Mouse (Mus musculus) hindbrain, embryonic 11.5 days (tissue): ENCODE measurements at regions not wholly inside any gene's neighbourhood (a gene's known extent, or its start where the extent isn't known, plus 50 kb on each side); places are given as distances from the start of the nearest gene placed in this dataset.

Experiments used
- ATAC-seq: fragments of 200-750 bp; cut with Nextera tagmentation; 2 replicates; pipeline ENCODE4 v1.8.0; 2017; ENCODE audit warnings: mild to moderate bottlenecking, moderate TSS enrichment, moderate library complexity; ENCODE audit not compliant: low FRiP score
- DNase-seq: peaks from one replicate; pipeline ENCODE4 v3.0.0-alpha.2; 2015; ENCODE audit warnings: low spot score
- H3K27ac ChIP-seq: fragments of 300-500 bp; sonication (generic); 2 replicates; pipeline ENCODE4 v1.5.1; 2014; ENCODE audit warnings: mild to moderate bottlenecking, low read depth, low read length
- H3K27me3 ChIP-seq: fragments of 300-500 bp; sonication (generic); 2 replicates; pipeline ENCODE4 v1.6.1; 2014; ENCODE audit warnings: mild to moderate bottlenecking, low read length, moderate library complexity, mixed read lengths; ENCODE audit not compliant: control insufficient read depth, insufficient read depth
- H3K36me3 ChIP-seq: fragments of 300-500 bp; sonication (generic); 2 replicates; pipeline ENCODE4 v1.6.1; 2014; ENCODE audit warnings: mild to moderate bottlenecking, low read length, moderate library complexity, mixed read lengths; ENCODE audit not compliant: control insufficient read depth, insufficient read depth
- H3K4me1 ChIP-seq: fragments of 300-500 bp; sonication (generic); replicated peaks from 2 replicates; pipeline ENCODE4 v1.6.1; 2014; ENCODE audit warnings: low read length, mixed read lengths; ENCODE audit not compliant: control insufficient read depth, insufficient read depth
- H3K4me2 ChIP-seq: fragments of 300-500 bp; sonication (generic); replicated peaks from 2 replicates; pipeline ENCODE4 v1.6.1; 2014; ENCODE audit warnings: mild to moderate bottlenecking, low read depth, low read length
- H3K4me3 ChIP-seq: fragments of 300-500 bp; sonication (generic); 2 replicates; pipeline ENCODE4 v1.5.1; 2014; ENCODE audit warnings: low read depth, low read length
- H3K9ac ChIP-seq: fragments of 300-500 bp; sonication (generic); 2 replicates; pipeline ENCODE4 v1.6.1; 2014; ENCODE audit warnings: low read depth, low read length
- H3K9me3 ChIP-seq: fragments of 300-500 bp; sonication (generic); 2 replicates; pipeline ENCODE4 v1.6.1; 2016; ENCODE audit warnings: low read length; ENCODE audit not compliant: control insufficient read depth
- WGBS: fragments of 180-500 bp; shearing (Covaris S2); extraction: QIAGEN DNeasy Blood & Tissue Kit; methylation state at CpG from one replicate; pipeline ENCODE4 v1.1.7; 2014; 5-methylcytosine and 5-hydroxymethylcytosine counted together

DNA sequence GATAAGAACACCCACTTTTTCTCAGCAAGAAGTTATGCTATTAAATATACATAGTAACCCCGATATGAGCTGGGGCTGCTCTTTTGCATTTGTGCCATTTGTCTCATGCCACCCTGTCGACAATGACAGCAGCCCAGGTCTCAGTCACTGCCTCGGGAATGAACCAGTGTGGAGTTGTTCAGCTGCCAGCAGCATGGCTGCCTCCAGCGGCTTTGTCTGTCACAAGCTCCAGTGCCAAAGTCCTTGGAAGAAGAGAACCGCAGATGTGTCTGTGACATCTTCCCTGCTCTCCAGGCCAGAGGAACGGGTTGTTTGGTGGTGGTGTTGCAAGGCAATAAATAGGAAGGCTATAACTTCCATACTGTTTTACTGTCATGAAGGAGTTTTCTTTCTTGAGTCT lies 130.7 kb downstream of the Cep170 start:
- ATAC-seq = no peak
- H3K36me3 ChIP-seq = no peaks in the 10 kb centered on the region
- no peaks in the 10 kb centered on the region for H3K27me3 ChIP-seq

DNA sequence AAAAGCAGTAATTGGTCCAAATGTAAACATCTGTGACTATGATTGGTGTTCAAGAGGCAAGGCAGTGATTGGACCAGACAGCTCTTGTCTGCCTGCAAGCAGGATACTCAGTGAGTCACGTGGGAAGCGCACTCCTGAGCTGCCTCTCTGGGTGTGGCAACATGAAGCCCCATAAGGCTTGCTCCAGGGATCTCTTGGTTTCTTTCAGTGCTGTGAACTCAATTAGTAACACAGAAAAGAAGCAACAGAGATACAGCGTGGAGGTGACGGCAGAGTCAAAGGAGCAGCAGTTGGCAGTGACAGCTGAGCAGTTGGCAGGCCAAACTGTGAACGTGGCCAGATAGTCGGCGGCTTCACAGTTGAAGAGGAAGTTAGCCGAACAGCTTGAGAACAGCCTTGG lies 131.9 kb downstream of the Cep170 start:
- 81% methylated on average over 8 of the region's 8 CpGs for WGBS
- DNase-seq = no peak

More for the DNA sequence above, 130.7 kb downstream of the Cep170 start:
- Histone ChIP-seq H3K9ac (no peak overlapping the region), H3K27ac (no peak overlapping the region), H3K4me1 (no peaks in the 10 kb centered on the region), H3K9me3 (no peaks in the 10 kb centered on the region), H3K4me2 (no peak overlapping the region), H3K4me3 (no peak overlapping the region)
- 81% methylated on average over 6 of the region's 6 CpGs for WGBS
- DNase-seq = no peak

DNA sequence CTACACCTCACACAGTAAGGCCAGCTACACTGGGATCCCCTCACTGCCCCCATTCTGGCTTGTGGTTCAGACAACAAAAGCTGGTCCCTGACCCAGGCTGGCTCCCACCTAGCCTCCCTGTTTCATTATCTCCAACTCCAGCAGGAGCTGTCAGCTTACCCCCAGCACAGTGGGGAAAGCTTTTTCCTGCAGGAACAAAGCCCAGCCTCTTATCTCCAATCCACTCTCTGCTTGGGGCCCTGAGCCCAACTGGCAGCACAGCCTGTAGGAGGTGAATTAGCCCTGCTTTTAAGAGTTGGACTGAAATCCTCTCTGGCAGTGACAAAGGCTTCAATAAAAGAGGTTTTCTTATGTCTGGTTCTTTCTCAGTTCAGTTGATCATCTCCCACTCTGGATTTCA lies 138.7 kb downstream of the Cep170 start:
- Histone ChIP-seq H3K27ac (no peak overlapping the region), H3K9me3 (no peaks in the 10 kb centered on the region), H3K9ac (no peak overlapping the region), H3K27me3 (no peaks in the 10 kb centered on the region), H3K4me1 (no peaks in the 10 kb centered on the region), H3K4me3 (no peak overlapping the region), H3K36me3 (no peaks in the 10 kb centered on the region), H3K4me2 (no peak overlapping the region)
- DNase-seq (no peak), ATAC-seq (no peak)

More for the DNA sequence above, 131.9 kb downstream of the Cep170 start:
- Histone ChIP-seq H3K9ac (no peak overlapping the region), H3K4me1 (no peaks in the 10 kb centered on the region), H3K27ac (no peak overlapping the region), H3K27me3 (no peaks in the 10 kb centered on the region), H3K4me2 (no peak overlapping the region), H3K9me3 (no peaks in the 10 kb centered on the region), H3K4me3 (no peak overlapping the region), H3K36me3 (no peaks in the 10 kb centered on the region)
- no peak for ATAC-seq

DNA sequence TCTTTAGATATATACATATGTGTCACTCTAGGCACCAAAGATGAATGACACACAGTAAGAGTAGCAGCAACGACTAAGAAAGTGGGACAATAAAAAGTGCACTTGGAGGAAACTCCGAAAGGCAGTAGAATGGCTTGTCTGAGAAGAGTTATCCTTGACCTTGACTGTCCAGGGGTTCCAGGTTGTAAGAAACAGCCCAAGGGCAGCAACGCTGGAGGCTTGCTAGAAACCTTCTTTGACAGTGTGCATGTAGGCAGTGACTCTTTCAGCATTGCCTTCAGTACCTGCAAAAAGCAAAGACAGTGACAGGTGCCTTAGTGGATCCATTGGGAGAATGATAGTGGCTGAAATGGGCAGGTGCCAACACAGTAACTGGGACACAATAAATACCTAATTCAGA lies 142.8 kb downstream of the Cep170 start:
- Histone ChIP-seq H3K27ac (no peak overlapping the region), H3K4me2 (no peak overlapping the region), H3K4me3 (no peak overlapping the region), H3K9ac (no peak overlapping the region), H3K4me1 (no peaks in the 10 kb centered on the region), H3K36me3 (no peaks in the 10 kb centered on the region), H3K27me3 (no peaks in the 10 kb centered on the region), H3K9me3 (no peaks in the 10 kb centered on the region)
- ATAC-seq = no peak
- DNase-seq = no peak
- WGBS = 83% methylated on average over 3 of the region's 3 CpGs

DNA sequence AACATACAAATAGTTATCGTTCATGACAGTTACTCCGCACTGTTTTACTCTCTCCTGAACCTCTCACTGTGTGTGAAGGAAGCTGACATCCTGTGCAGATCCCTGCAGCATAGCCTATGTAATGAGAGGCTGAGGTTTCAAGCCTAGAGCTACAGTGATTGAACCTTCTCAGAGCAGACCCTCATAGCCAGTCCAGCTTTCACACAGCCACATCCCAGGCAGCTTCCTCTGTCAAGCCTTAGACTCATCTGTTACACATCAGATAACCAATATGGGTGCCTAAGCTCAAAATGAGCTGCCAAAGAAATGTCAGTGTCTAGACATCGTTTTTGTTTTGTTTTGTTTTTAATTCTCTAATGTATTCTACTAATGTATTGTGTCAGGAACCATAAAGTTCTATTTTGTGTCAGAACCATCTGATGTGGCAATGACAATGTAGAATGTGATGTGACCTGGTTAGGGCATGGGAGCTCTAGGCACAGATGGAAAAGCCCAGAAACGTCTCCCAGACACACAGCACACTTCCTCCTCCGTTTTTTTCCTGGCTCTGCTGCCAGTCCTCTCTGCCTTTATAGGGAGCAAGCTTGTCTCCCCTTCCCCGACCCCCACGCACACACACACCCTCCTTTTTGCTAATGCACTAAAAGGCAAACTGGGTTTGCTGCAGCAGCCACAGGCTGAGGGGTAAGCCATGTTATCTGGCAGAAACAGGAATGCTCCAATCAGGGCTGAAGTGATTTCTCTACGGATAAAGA lies 146.1 kb downstream of the Cep170 start:
- no peaks in the 10 kb centered on the region for H3K36me3 ChIP-seq
- no peaks in the 10 kb centered on the region for H3K27me3 ChIP-seq
- ATAC-seq (no peak), DNase-seq (no peak)
- no peaks in the 10 kb centered on the region for H3K9me3 ChIP-seq
- H3K4me3 ChIP-seq = no peak overlapping the region
- H3K27ac ChIP-seq = no peak overlapping the region
- H3K9ac ChIP-seq = no peak overlapping the region
- no peaks in the 10 kb centered on the region for H3K4me1 ChIP-seq
- no peak overlapping the region for H3K4me2 ChIP-seq
- WGBS = 73% methylated on average over 8 of the region's 8 CpGs

DNA sequence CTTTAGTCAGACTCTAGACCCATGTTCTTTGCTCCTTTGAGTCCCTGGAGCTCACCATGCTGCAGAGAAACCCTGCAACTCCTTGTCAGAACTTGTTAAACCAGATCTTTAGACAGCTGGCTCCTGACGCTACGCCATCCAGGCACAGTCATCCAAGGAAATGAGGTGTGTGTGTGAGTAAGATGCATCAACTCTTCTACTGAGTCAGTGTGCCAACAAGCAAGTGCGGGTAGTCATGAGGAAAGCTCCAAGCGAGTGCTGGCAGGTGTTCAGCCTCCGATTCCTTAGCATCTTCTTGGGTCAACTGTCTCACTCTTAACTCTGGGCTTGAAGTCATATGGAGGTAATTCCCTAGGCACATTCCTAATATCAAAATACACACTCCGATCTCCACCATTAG lies 153.6 kb downstream of the Cep170 start:
- Histone ChIP-seq H3K9ac (no peak overlapping the region), H3K27ac (no peak overlapping the region), H3K4me1 (no peaks in the 10 kb centered on the region), H3K36me3 (no peaks in the 10 kb centered on the region), H3K4me2 (no peak overlapping the region), H3K4me3 (no peak overlapping the region), H3K9me3 (no peaks in the 10 kb centered on the region), H3K27me3 (no peaks in the 10 kb centered on the region)
- ATAC-seq = no peak
- 92% methylated on average over 6 of the region's 6 CpGs for WGBS
- no peak for DNase-seq

DNA sequence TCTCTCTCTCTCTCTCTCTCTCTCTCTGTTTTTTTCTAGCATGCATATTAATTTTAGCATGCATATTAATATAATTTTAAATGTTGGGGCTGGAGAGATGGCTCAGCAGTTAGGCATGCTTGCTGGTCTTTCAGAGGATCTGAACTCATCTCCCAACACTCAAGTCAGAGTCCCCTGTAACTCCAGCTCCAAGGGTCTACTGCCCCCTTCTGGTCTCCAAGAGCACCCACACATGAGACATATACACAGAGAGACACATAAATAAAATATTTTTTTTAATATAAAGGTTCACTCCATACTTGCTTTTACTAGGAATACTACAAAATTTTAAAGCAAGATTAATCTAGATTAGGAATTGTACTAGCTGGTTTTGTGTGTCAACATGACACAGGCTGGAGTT lies 155.2 kb downstream of the Cep170 start:
- no peaks in the 10 kb centered on the region for H3K4me1 ChIP-seq
- no peak overlapping the region for H3K4me2 ChIP-seq
- no peak overlapping the region for H3K27ac ChIP-seq
- no peaks in the 10 kb centered on the region for H3K27me3 ChIP-seq
- H3K4me3 ChIP-seq = no peak overlapping the region
- DNase-seq = no peak
- no peaks in the 10 kb centered on the region for H3K36me3 ChIP-seq
- no peak for ATAC-seq
- no peak overlapping the region for H3K9ac ChIP-seq
- H3K9me3 ChIP-seq = no peaks in the 10 kb centered on the region

DNA sequence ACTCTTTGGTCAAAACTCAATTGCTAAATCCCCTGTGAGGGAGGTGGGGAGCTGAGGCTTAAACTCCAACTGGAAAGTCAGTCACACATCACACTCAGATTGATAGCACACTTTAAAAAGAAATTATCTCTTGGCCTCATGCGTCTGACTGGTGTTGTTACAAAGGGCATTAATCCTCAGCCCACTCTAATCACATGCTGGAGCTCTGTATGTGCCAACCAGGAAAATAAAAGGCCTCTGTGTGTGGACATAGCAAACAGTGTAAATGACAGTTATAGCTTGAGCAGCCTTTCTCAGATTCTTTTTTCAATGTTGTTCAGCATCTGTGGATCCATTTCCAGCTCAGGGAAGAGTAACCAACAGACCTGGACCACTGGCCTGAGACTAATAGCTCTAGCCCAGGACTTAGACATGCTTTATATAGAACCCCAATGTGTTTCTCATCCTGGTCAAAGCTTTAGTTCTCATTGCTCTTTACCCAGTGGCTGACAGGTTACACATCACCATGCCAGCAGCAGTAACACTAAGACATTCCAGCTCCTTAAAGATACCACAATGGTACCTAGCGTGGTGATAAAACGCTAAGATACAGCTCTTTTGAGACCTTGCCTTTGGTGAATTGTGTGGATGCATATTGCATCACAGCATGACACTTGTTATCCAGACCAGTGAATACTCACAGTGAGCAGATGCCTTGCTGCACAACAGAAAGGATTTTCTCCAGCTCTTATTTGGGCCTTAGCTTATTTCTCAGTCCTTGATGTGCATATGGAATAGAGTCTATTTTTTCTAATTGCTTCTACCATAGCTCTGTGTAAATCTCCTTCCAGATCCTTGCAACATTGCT lies 158.2 kb downstream of the Cep170 start:
- no peak overlapping the region for H3K27ac ChIP-seq
- H3K4me1 ChIP-seq = no peaks in the 10 kb centered on the region
- H3K4me2 ChIP-seq = no peak overlapping the region
- no peak overlapping the region for H3K4me3 ChIP-seq
- H3K27me3 ChIP-seq = no peaks in the 10 kb centered on the region
- no peaks in the 10 kb centered on the region for H3K36me3 ChIP-seq
- ATAC-seq (no peak), DNase-seq (no peak)
- no peak overlapping the region for H3K9ac ChIP-seq
- no peaks in the 10 kb centered on the region for H3K9me3 ChIP-seq
- WGBS = 59% methylated on average over 3 of the region's 3 CpGs

DNA sequence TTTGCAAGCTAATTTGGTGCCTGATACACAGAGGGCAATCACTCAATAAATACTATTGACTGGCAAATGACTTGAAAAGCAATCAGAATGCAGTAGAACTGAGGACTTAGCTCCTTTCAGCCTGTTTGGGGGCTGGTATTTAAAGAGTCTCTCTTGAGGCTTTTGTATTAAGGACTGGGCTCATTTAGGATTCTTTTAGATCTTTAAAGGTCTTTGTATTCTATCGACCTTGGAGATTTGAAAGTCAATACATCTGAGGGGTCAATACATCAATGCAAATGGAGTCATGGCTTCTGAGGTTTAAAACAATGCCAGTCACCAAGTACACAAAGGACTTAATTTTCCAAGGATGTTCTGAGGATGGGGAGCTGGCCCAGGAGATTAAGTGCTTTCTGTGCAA lies 169.6 kb downstream of the Cep170 start:
- no peak overlapping the region for H3K9ac ChIP-seq
- no peak overlapping the region for H3K4me3 ChIP-seq
- no peaks in the 10 kb centered on the region for H3K4me1 ChIP-seq
- H3K27me3 ChIP-seq = no peaks in the 10 kb centered on the region
- 17% methylated on average over 1 of the region's 1 CpGs for WGBS
- DNase-seq = no peak
- H3K9me3 ChIP-seq = no peaks in the 10 kb centered on the region
- no peak overlapping the region for H3K27ac ChIP-seq
- H3K4me2 ChIP-seq = no peak overlapping the region
- no peaks in the 10 kb centered on the region for H3K36me3 ChIP-seq
- peak; percentile 53 for ATAC-seq
